Mouse (Mus musculus): ENCODE results near the gene Sv2c. TPM values are rescaled to one million over a fixed set of nuclear protein-coding genes. Genes with fewer than 3 reads are reported as not detected.

Gene Sv2c
- polyA plus RNA-seq, 1 experiment, result 47.3 TPM

- H3K4me3 ChIP-seq (replicated peaks; ENCODE audit: insufficient read depth, low read depth, low read length), result no peak overlapping the region
- no peak overlapping the region for H3K27ac ChIP-seq (ENCODE audit: insufficient read depth, low read length)
- H3K27me3 ChIP-seq (ENCODE audit: control insufficient read depth, insufficient read depth, low read length), result no peaks in the 10 kb centered on the region
- 87% methylated on average over 9 of the region's 9 CpGs for WGBS
- no peak for TF ChIP-seq POLR2A (IDR thresholded peaks at IDR 0.05; ENCODE audit: borderline replicate concordance, insufficient read depth, low read length)
- no peak for TF ChIP-seq CTCF (IDR thresholded peaks at IDR 0.05; ENCODE audit: borderline replicate concordance, insufficient read depth, low read depth, low read length)
- DNase-seq, result no peak
- H3K4me1 ChIP-seq (ENCODE audit: control insufficient read depth, insufficient read depth, low read length), result no peaks in the 10 kb centered on the region
Measured at GRCm38 (mm10) chr13:96008975-96009374, 123.4 kb downstream of the Sv2c start.

- no peak for DNase-seq
- H3K27ac ChIP-seq (ENCODE audit: insufficient read depth, low read length), result no peak overlapping the region
- TF ChIP-seq CTCF (IDR thresholded peaks at IDR 0.05; ENCODE audit: borderline replicate concordance, insufficient read depth, low read depth, low read length), result no peak
- no peak for TF ChIP-seq POLR2A (IDR thresholded peaks at IDR 0.05; ENCODE audit: borderline replicate concordance, insufficient read depth, low read length)
- H3K4me1 ChIP-seq (ENCODE audit: control insufficient read depth, insufficient read depth, low read length), result no peaks in the 10 kb centered on the region
- 88% methylated on average over 3 of the region's 3 CpGs for WGBS
- H3K4me3 ChIP-seq (replicated peaks; ENCODE audit: insufficient read depth, low read depth, low read length), result no peak overlapping the region
- H3K27me3 ChIP-seq (ENCODE audit: control insufficient read depth, insufficient read depth, low read length), result no peaks in the 10 kb centered on the region
Measured at GRCm38 (mm10) chr13:96008154-96008553, 124.2 kb downstream of the Sv2c start.

GRCm38 (mm10) chr13:96003539-96003938, 128.8 kb downstream of the Sv2c start:
- Histone ChIP-seq H3K4me1 (ENCODE audit: control insufficient read depth, insufficient read depth, low read length) (no peaks in the 10 kb centered on the region), H3K4me3 (replicated peaks; ENCODE audit: insufficient read depth, low read depth, low read length) (no peak overlapping the region), H3K27me3 (ENCODE audit: control insufficient read depth, insufficient read depth, low read length) (no peaks in the 10 kb centered on the region), H3K27ac (ENCODE audit: insufficient read depth, low read length) (no peak overlapping the region)
- WGBS, result 92% methylated on average over 3 of the region's 3 CpGs
- TF ChIP-seq CTCF (IDR thresholded peaks at IDR 0.05; ENCODE audit: borderline replicate concordance, insufficient read depth, low read depth, low read length) (no peak), POLR2A (IDR thresholded peaks at IDR 0.05; ENCODE audit: borderline replicate concordance, insufficient read depth, low read length) (no peak)
- DNase-seq, result no peak

- TF ChIP-seq CTCF (IDR thresholded peaks at IDR 0.05; ENCODE audit: borderline replicate concordance, insufficient read depth, low read depth, low read length) (peak; percentile 44), POLR2A (IDR thresholded peaks at IDR 0.05; ENCODE audit: borderline replicate concordance, insufficient read depth, low read length) (no peak)
- H3K4me1 ChIP-seq (ENCODE audit: control insufficient read depth, insufficient read depth, low read length), result no peaks in the 10 kb centered on the region
- no peaks in the 10 kb centered on the region for H3K27me3 ChIP-seq (ENCODE audit: control insufficient read depth, insufficient read depth, low read length)
- no peak overlapping the region for H3K4me3 ChIP-seq (replicated peaks; ENCODE audit: insufficient read depth, low read depth, low read length)
- H3K27ac ChIP-seq (ENCODE audit: insufficient read depth, low read length), result no peak overlapping the region
- DNase-seq, result no peak
- 27% methylated on average over 5 of the region's 5 CpGs for WGBS
Measured at GRCm38 (mm10) chr13:96002475-96002874, 129.9 kb downstream of the Sv2c start.

GRCm38 (mm10) chr13:95999396-95999795, 133.0 kb downstream of the Sv2c start:
- Histone ChIP-seq H3K27me3 (ENCODE audit: control insufficient read depth, insufficient read depth, low read length) (no peaks in the 10 kb centered on the region), H3K4me1 (ENCODE audit: control insufficient read depth, insufficient read depth, low read length) (no peaks in the 10 kb centered on the region), H3K27ac (ENCODE audit: insufficient read depth, low read length) (no peak overlapping the region), H3K4me3 (replicated peaks; ENCODE audit: insufficient read depth, low read depth, low read length) (no peak overlapping the region)
- no peak for DNase-seq
- TF ChIP-seq CTCF (IDR thresholded peaks at IDR 0.05; ENCODE audit: borderline replicate concordance, insufficient read depth, low read depth, low read length) (no peak), POLR2A (IDR thresholded peaks at IDR 0.05; ENCODE audit: borderline replicate concordance, insufficient read depth, low read length) (no peak)
- WGBS, result 80% methylated on average over 10 of the region's 10 CpGs

GRCm38 (mm10) chr13:95997294-95997693, 135.1 kb downstream of the Sv2c start:
- 56% methylated on average over 2 of the region's 2 CpGs for WGBS
- no peaks in the 10 kb centered on the region for H3K27me3 ChIP-seq (ENCODE audit: control insufficient read depth, insufficient read depth, low read length)
- TF ChIP-seq POLR2A (IDR thresholded peaks at IDR 0.05; ENCODE audit: borderline replicate concordance, insufficient read depth, low read length), result no peak
- TF ChIP-seq CTCF (IDR thresholded peaks at IDR 0.05; ENCODE audit: borderline replicate concordance, insufficient read depth, low read depth, low read length), result no peak
- H3K4me3 ChIP-seq (replicated peaks; ENCODE audit: insufficient read depth, low read depth, low read length), result no peak overlapping the region
- no peak for DNase-seq
- no peaks in the 10 kb centered on the region for H3K4me1 ChIP-seq (ENCODE audit: control insufficient read depth, insufficient read depth, low read length)
- H3K27ac ChIP-seq (ENCODE audit: insufficient read depth, low read length), result no peak overlapping the region

GRCm38 (mm10) chr13:95994705-95995703, 137.4 kb downstream of the Sv2c start:
- peak; percentile 51 to 75 for DNase-seq
- H3K27me3 ChIP-seq (ENCODE audit: control insufficient read depth, insufficient read depth, low read length), result no peaks in the 10 kb centered on the region
- no peak for TF ChIP-seq POLR2A (IDR thresholded peaks at IDR 0.05; ENCODE audit: borderline replicate concordance, insufficient read depth, low read length)
- TF ChIP-seq CTCF (IDR thresholded peaks at IDR 0.05; ENCODE audit: borderline replicate concordance, insufficient read depth, low read depth, low read length), result no peak
- H3K27ac ChIP-seq (ENCODE audit: insufficient read depth, low read length), result no peak overlapping the region
- no peaks in the 10 kb centered on the region for H3K4me1 ChIP-seq (ENCODE audit: control insufficient read depth, insufficient read depth, low read length)
- H3K4me3 ChIP-seq (replicated peaks; ENCODE audit: insufficient read depth, low read depth, low read length), result no peak overlapping the region
- 64% methylated on average over 27 of the region's 27 CpGs for WGBS

GRCm38 (mm10) chr13:95988181-95988580, 144.2 kb downstream of the Sv2c start:
- 73% methylated on average over 9 of the region's 9 CpGs for WGBS
- no peak overlapping the region for H3K4me3 ChIP-seq (replicated peaks; ENCODE audit: insufficient read depth, low read depth, low read length)
- H3K27me3 ChIP-seq (ENCODE audit: control insufficient read depth, insufficient read depth, low read length), result no peaks in the 10 kb centered on the region
- no peak overlapping the region for H3K27ac ChIP-seq (ENCODE audit: insufficient read depth, low read length)
- no peaks in the 10 kb centered on the region for H3K4me1 ChIP-seq (ENCODE audit: control insufficient read depth, insufficient read depth, low read length)
- TF ChIP-seq CTCF (IDR thresholded peaks at IDR 0.05; ENCODE audit: borderline replicate concordance, insufficient read depth, low read depth, low read length) (no peak), POLR2A (IDR thresholded peaks at IDR 0.05; ENCODE audit: borderline replicate concordance, insufficient read depth, low read length) (no peak)
- DNase-seq, result no peak

Data from cerebellum, adult 2 months (tissue).